Mouse (Mus musculus) left cerebral cortex, postnatal 10 days (tissue): ENCODE data around the gene Umps. TPM values are rescaled to one million over a fixed set of nuclear protein-coding genes. Genes with fewer than 3 reads are reported as not detected.

ENCODE experiments used
- total RNA-seq, 2 experiments: library from RNA; stranded (reverse); gene quantifications; 2 replicates each; pipeline ENCODE4 v1.2.3; 2021

The Umps gene
- total RNA-seq, 2 experiments from 2014 or later = 17.0 to 18.2 TPM

Other genes with a start within 250 kb of the Umps start
- gene Muc13, start 173.0 kb downstream of the Umps start, total RNA-seq = not detected
- gene Itgb5, start 137.4 kb downstream of the Umps start, total RNA-seq = 10 to 100 TPM; 25.9 to 27.8 TPM